Mouse (Mus musculus): ENCODE data around the gene Galnt17. TPM values are rescaled to one million over a fixed set of nuclear protein-coding genes. Genes with fewer than 3 reads are reported as not detected.

Galnt17 gene
- polyA plus RNA-seq, 1 experiment from 2014 or later = 1.0 TPM

GRCm38 (mm10) chr5:131286680-131287079, 21.6 kb downstream of the Galnt17 start:
- Histone ChIP-seq H3K4me1 (no peaks in the 10 kb centered on the region), H3K27ac (no peak overlapping the region; the same call in 1 of the 2 replicates), H3K4me3 (no peak overlapping the region), H3K36me3 (no peaks in the 10 kb centered on the region), H3K9me3 (replicated peaks) (no peaks in the 10 kb centered on the region), H3K27me3 (ENCODE audit: low read depth, poor library complexity, severe bottlenecking) (no peaks in the 10 kb centered on the region)
- no peak for DNase-seq (ENCODE audit: low spot score)
- WGBS = 89% methylated on average over 2 of the region's 2 CpGs

GRCm38 (mm10) chr5:131280349-131280748, 27.9 kb downstream of the Galnt17 start:
- no peaks in the 10 kb centered on the region for H3K9me3 ChIP-seq (replicated peaks)
- peaks cover 2% of the 10 kb centered on the region; the same call in 1 of the 2 replicates for H3K4me1 ChIP-seq
- no peaks in the 10 kb centered on the region for H3K27me3 ChIP-seq (ENCODE audit: low read depth, poor library complexity, severe bottlenecking)
- 53% methylated on average over 2 of the region's 2 CpGs for WGBS
- H3K36me3 ChIP-seq = no peaks in the 10 kb centered on the region
- H3K4me3 ChIP-seq = no peak overlapping the region
- DNase-seq (ENCODE audit: low spot score) = no peak
- H3K27ac ChIP-seq = no peak overlapping the region

- H3K36me3 ChIP-seq = no peaks in the 10 kb centered on the region
- H3K4me3 ChIP-seq = no peak overlapping the region
- 87% methylated on average over 10 of the region's 10 CpGs for WGBS
- H3K27me3 ChIP-seq (ENCODE audit: low read depth, poor library complexity, severe bottlenecking) = no peaks in the 10 kb centered on the region
- no peak for DNase-seq (ENCODE audit: low spot score)
- H3K27ac ChIP-seq = no peak overlapping the region
- no peaks in the 10 kb centered on the region for H3K9me3 ChIP-seq (replicated peaks)
- peaks cover 2% of the 10 kb centered on the region; the same call in 1 of the 2 replicates for H3K4me1 ChIP-seq
These were observed 29.0 kb downstream of the Galnt17 start for GRCm38 (mm10) chr5:131279286-131279685.

- H3K27ac ChIP-seq = no peak overlapping the region
- H3K4me1 ChIP-seq = peaks cover 2% of the 10 kb centered on the region; the same call in 1 of the 2 replicates
- H3K27me3 ChIP-seq (ENCODE audit: low read depth, poor library complexity, severe bottlenecking) = no peaks in the 10 kb centered on the region
- DNase-seq (ENCODE audit: low spot score) = no peak
- H3K4me3 ChIP-seq = no peak overlapping the region
- H3K36me3 ChIP-seq = no peaks in the 10 kb centered on the region
- 96% methylated on average over 7 of the region's 7 CpGs for WGBS
- no peaks in the 10 kb centered on the region for H3K9me3 ChIP-seq (replicated peaks)
These were observed 31.1 kb downstream of the Galnt17 start for GRCm38 (mm10) chr5:131277227-131277626.

- Histone ChIP-seq H3K4me3 (no peak overlapping the region), H3K27me3 (ENCODE audit: low read depth, poor library complexity, severe bottlenecking) (no peaks in the 10 kb centered on the region), H3K36me3 (no peaks in the 10 kb centered on the region), H3K9me3 (replicated peaks) (no peaks in the 10 kb centered on the region), H3K4me1 (no peaks in the 10 kb centered on the region), H3K27ac (no peak overlapping the region)
- DNase-seq (ENCODE audit: low spot score) = no peak
- WGBS = 76% methylated on average over 2 of the region's 2 CpGs
These were observed 42.0 kb downstream of the Galnt17 start for GRCm38 (mm10) chr5:131266291-131266690.

- no peaks in the 10 kb centered on the region for H3K4me1 ChIP-seq
- no peak overlapping the region for H3K4me3 ChIP-seq
- 79% methylated on average over 11 of the region's 11 CpGs for WGBS
- no peak overlapping the region for H3K27ac ChIP-seq
- H3K9me3 ChIP-seq (replicated peaks) = no peaks in the 10 kb centered on the region
- H3K36me3 ChIP-seq = no peaks in the 10 kb centered on the region
- DNase-seq (ENCODE audit: low spot score) = no peak
- no peaks in the 10 kb centered on the region for H3K27me3 ChIP-seq (ENCODE audit: low read depth, poor library complexity, severe bottlenecking)
These were observed 44.2 kb downstream of the Galnt17 start for GRCm38 (mm10) chr5:131264145-131264544.

- Histone ChIP-seq H3K4me3 (no peak overlapping the region), H3K4me1 (no peaks in the 10 kb centered on the region), H3K27ac (no peak overlapping the region), H3K36me3 (no peaks in the 10 kb centered on the region), H3K27me3 (ENCODE audit: low read depth, poor library complexity, severe bottlenecking) (no peaks in the 10 kb centered on the region), H3K9me3 (replicated peaks) (no peaks in the 10 kb centered on the region)
- WGBS = 82% methylated on average over 8 of the region's 8 CpGs
- DNase-seq (ENCODE audit: low spot score) = no peak
These were observed 57.3 kb downstream of the Galnt17 start for GRCm38 (mm10) chr5:131250701-131251636.

- DNase-seq (ENCODE audit: low spot score) = no peak
- no peaks in the 10 kb centered on the region for H3K36me3 ChIP-seq
- no peak overlapping the region for H3K27ac ChIP-seq
- H3K27me3 ChIP-seq (ENCODE audit: low read depth, poor library complexity, severe bottlenecking) = no peaks in the 10 kb centered on the region
- WGBS = 87% methylated on average over 3 of the region's 3 CpGs
- H3K4me3 ChIP-seq = no peak overlapping the region
- no peaks in the 10 kb centered on the region for H3K4me1 ChIP-seq
- H3K9me3 ChIP-seq (replicated peaks) = no peaks in the 10 kb centered on the region
These were observed 59.9 kb downstream of the Galnt17 start for GRCm38 (mm10) chr5:131248416-131248815.

GRCm38 (mm10) chr5:131246591-131246990, 61.7 kb downstream of the Galnt17 start:
- H3K27me3 ChIP-seq (ENCODE audit: low read depth, poor library complexity, severe bottlenecking) = no peaks in the 10 kb centered on the region
- no peak overlapping the region for H3K4me3 ChIP-seq
- H3K27ac ChIP-seq = no peak overlapping the region
- no peaks in the 10 kb centered on the region for H3K36me3 ChIP-seq
- no peak for DNase-seq (ENCODE audit: low spot score)
- no peaks in the 10 kb centered on the region for H3K9me3 ChIP-seq (replicated peaks)
- H3K4me1 ChIP-seq = no peaks in the 10 kb centered on the region
- WGBS = 98% methylated on average over 6 of the region's 6 CpGs

GRCm38 (mm10) chr5:131241689-131242088, 66.6 kb downstream of the Galnt17 start:
- WGBS = 85% methylated on average over 4 of the region's 4 CpGs

GRCm38 (mm10) chr5:131239813-131240212, 68.5 kb downstream of the Galnt17 start:
- Histone ChIP-seq H3K27ac (no peak overlapping the region), H3K36me3 (no peaks in the 10 kb centered on the region), H3K4me3 (no peak overlapping the region), H3K4me1 (peaks cover 7% of the 10 kb centered on the region), H3K27me3 (ENCODE audit: low read depth, poor library complexity, severe bottlenecking) (no peaks in the 10 kb centered on the region), H3K9me3 (replicated peaks) (no peaks in the 10 kb centered on the region)
- 90% methylated on average over 3 of the region's 3 CpGs for WGBS
- DNase-seq (ENCODE audit: low spot score) = no peak

More at GRCm38 (mm10) chr5:131241689-131242088, 66.6 kb downstream of the Galnt17 start:
- no peak for DNase-seq (ENCODE audit: low spot score)
- no peaks in the 10 kb centered on the region for H3K27me3 ChIP-seq (ENCODE audit: low read depth, poor library complexity, severe bottlenecking)
- no peaks in the 10 kb centered on the region for H3K36me3 ChIP-seq
- no peaks in the 10 kb centered on the region for H3K9me3 ChIP-seq (replicated peaks)
- H3K27ac ChIP-seq = no peak overlapping the region
- peaks cover 7% of the 10 kb centered on the region for H3K4me1 ChIP-seq
- no peak overlapping the region for H3K4me3 ChIP-seq

GRCm38 (mm10) chr5:131236906-131237305, 71.4 kb downstream of the Galnt17 start:
- WGBS = 85% methylated on average over 8 of the region's 8 CpGs
- no peaks in the 10 kb centered on the region for H3K36me3 ChIP-seq
- H3K27ac ChIP-seq = no peak overlapping the region
- H3K27me3 ChIP-seq (ENCODE audit: low read depth, poor library complexity, severe bottlenecking) = no peaks in the 10 kb centered on the region
- H3K4me3 ChIP-seq = no peak overlapping the region
- DNase-seq (ENCODE audit: low spot score) = no peak
- H3K9me3 ChIP-seq (replicated peaks) = no peaks in the 10 kb centered on the region
- H3K4me1 ChIP-seq = peaks cover 7% of the 10 kb centered on the region

- H3K4me3 ChIP-seq = no peak overlapping the region
- no peak overlapping the region for H3K27ac ChIP-seq
- peaks cover 7% of the 10 kb centered on the region for H3K4me1 ChIP-seq
- H3K36me3 ChIP-seq = no peaks in the 10 kb centered on the region
- DNase-seq (ENCODE audit: low spot score) = no peak
- no peaks in the 10 kb centered on the region for H3K9me3 ChIP-seq (replicated peaks)
- 92% methylated on average over 8 of the region's 8 CpGs for WGBS
- H3K27me3 ChIP-seq (ENCODE audit: low read depth, poor library complexity, severe bottlenecking) = no peaks in the 10 kb centered on the region
These were observed 74.5 kb downstream of the Galnt17 start for GRCm38 (mm10) chr5:131233828-131234227.
